ENCODE assay signal across 23 mouse cellular contexts in genomic region chr1:120556926-120557846, GRCm38 (mm10). TPM values are rescaled to one million over a fixed set of nuclear protein-coding genes. Genes with fewer than 3 reads are reported as not detected.
"Had no signal": no experiment of that assay in that cellular context is flagged by ENCODE, and none has a peak within 500 bp of the region (broad histone marks: within the 10 kb centered on the region; RNA-seq: fewer than 3 reads in every experiment).

No protein-coding gene starts in this region.

- H3K9ac ChIP-seq: limb, embryonic 13.5 days; liver, embryonic 14.5 days; midbrain, embryonic 15.5 days; neural tube, embryonic 13.5 days had no signal

- H3K4me3 ChIP-seq: limb, embryonic 13.5 days; midbrain, embryonic 15.5 days; neural tube, embryonic 13.5 days had no signal

- H3K36me3 ChIP-seq: limb, embryonic 13.5 days; midbrain, embryonic 15.5 days; neural tube, embryonic 13.5 days had no signal

- H3K27me3 ChIP-seq: midbrain, embryonic 15.5 days; neural tube, embryonic 13.5 days had no signal

- H3K4me2 ChIP-seq: limb, embryonic 13.5 days; midbrain, embryonic 15.5 days; neural tube, embryonic 13.5 days had no signal

- H3K27ac ChIP-seq: limb, embryonic 13.5 days; liver, embryonic 14.5 days; midbrain, embryonic 15.5 days; neural tube, embryonic 13.5 days had no signal

- ATAC-seq: lung, postnatal 0 days; midbrain, embryonic 15.5 days had no signal

- H3K9me3 ChIP-seq: limb, embryonic 13.5 days; midbrain, embryonic 15.5 days; neural tube, embryonic 13.5 days had no signal

- H3K4me1 ChIP-seq: limb, embryonic 13.5 days; midbrain, embryonic 15.5 days; neural tube, embryonic 13.5 days had no signal

- DNase-seq: kidney, postnatal 10 days; left cerebral cortex, postnatal 4 days; lung, adult 2 months; lung, postnatal 36 days; retina, postnatal 1 day; right cerebral cortex, postnatal 4 days; spleen, adult 18-20 months; thymus, adult 18-20 months; thymus, postnatal 14 days had no signal

RNA-seq across cellular contexts. Expression of gene En1, which starts 45.0 kb away (rescaled TPM):
- total RNA-seq: layer of hippocampus, adult 8-10 months; left cerebral cortex, adult 18-20 months; left cerebral cortex, postnatal 10 days; liver, adult 2 months; megakaryocyte progenitor cell, adult 5-6 weeks had no signal
- polyA plus RNA-seq: kidney, embryonic 14.5 days; large intestine, adult 2 months; liver, adult 2 months; lung, adult 2 months; lung, postnatal 0 days; stomach, embryonic 14.5 days had no signal

RNA-seq across cellular contexts. Expression of gene Marco, which starts 52.4 kb away (rescaled TPM):
- total RNA-seq: layer of hippocampus, adult 8-10 months; layer of hippocampus, postnatal 14 days; left cerebral cortex, adult 18-20 months; left cerebral cortex, postnatal 10 days; megakaryocyte progenitor cell, adult 5-6 weeks had no signal
- polyA plus RNA-seq: stomach, embryonic 14.5 days had no signal
